Mouse (Mus musculus) olfactory bulb, adult 2 months (tissue): ENCODE data around the gene Fbxo17.

Source experiments
- CTCF ChIP-seq: fragments of 200-500 bp; IDR thresholded peaks from 2 replicates; pipeline ENCODE4 v1.5.1; 2012; ENCODE audit warnings: low read depth, mild to moderate bottlenecking, low read length, moderate library complexity; ENCODE audit not compliant: insufficient read depth
- POLR2A ChIP-seq: fragments of 200-500 bp; IDR thresholded peaks from 2 replicates; pipeline ENCODE4 v1.6.1; 2012; ENCODE audit warnings: mild to moderate bottlenecking, low read depth, low read length, moderate library complexity; ENCODE audit not compliant: insufficient read depth

DNA sequence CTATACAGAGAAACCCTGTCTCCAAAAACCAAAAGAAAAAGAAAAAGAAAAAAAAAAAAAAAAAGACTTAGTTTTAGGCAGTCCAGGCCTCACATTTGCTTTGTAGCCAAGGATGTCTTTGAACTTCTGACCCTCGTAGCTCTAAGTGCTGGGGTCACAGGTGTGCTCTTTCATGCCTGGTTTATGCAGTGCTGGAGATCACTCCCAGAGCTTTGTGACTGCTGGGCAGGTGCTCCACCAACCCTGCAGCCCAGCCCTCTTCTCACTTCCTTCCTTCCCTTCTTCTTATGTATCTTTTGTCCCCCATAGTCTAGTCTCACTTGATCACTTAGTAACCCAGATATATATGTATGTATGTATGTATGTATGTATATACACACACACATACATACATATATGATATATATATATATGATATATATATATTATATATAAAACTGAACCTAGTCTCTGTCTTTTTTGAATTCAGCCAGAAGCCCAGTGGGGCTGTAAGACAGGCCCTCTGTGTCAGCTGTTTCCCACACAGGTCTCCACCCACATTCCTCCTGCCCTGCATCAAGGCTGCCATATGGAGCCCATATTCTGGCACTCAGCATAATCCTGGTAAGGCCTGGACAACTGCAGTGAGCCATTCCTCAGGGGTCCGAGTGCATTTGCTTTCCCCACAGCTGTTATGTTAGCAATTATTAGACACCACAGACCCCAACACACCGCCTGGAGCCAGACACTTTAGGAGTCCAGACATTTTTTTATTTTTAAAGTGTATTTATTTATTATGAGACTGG, 4.3 kb downstream of the Fbxo17 start:
- TF ChIP-seq POLR2A: no peak
- TF ChIP-seq CTCF: no peak
